8 mouse cellular contexts compared by ENCODE assay signal in genomic region chr7:44890737-44891136, GRCm38 (mm10). TPM values are rescaled to one million over a fixed set of nuclear protein-coding genes. Genes with fewer than 3 reads are reported as not detected.
DNase-seq lines count a peak whose midpoint lies in the region; ATAC-seq lines count a peak whose summit lies in the region.

No protein-coding gene starts in this region.

- H3K9me3 ChIP-seq in heart, embryonic 15.5 days (replicated peaks): no peaks in the 10 kb centered on the region
- no peaks in the 10 kb centered on the region for H3K9me3 ChIP-seq in hindbrain, embryonic 11.5 days (ENCODE audit: control insufficient read depth, low read length)
- no peaks in the 10 kb centered on the region for H3K9me3 ChIP-seq in midbrain, embryonic 12.5 days

- no peaks in the 10 kb centered on the region for H3K27me3 ChIP-seq in heart, embryonic 15.5 days
- no peaks in the 10 kb centered on the region for H3K27me3 ChIP-seq in hindbrain, embryonic 11.5 days (ENCODE audit: control insufficient read depth, insufficient read depth, low read length)
- H3K27me3 ChIP-seq in midbrain, embryonic 12.5 days: no peaks in the 10 kb centered on the region

- WGBS in heart, embryonic 15.5 days: 64% methylated on average over 4 of the region's 4 CpGs
- WGBS in hindbrain, embryonic 11.5 days: 85% methylated on average over 4 of the region's 4 CpGs
- 85% methylated on average over 4 of the region's 4 CpGs for WGBS in midbrain, embryonic 12.5 days

- peaks cover 57% of the 10 kb centered on the region for H3K4me1 ChIP-seq in heart, embryonic 15.5 days (replicated peaks)
- H3K4me1 ChIP-seq in hindbrain, embryonic 11.5 days (replicated peaks; ENCODE audit: control insufficient read depth, insufficient read depth, low read length): peaks cover 5% of the 10 kb centered on the region
- peaks cover 39% of the 10 kb centered on the region for H3K4me1 ChIP-seq in midbrain, embryonic 12.5 days

- H3K9ac ChIP-seq in heart, embryonic 15.5 days: 0 out of 2 replicates have a peak overlapping the region, but pooled peaks have one; percentile 90
- H3K9ac ChIP-seq in hindbrain, embryonic 11.5 days (ENCODE audit: low read depth, low read length): no peak overlapping the region; the same call in 1 of the 2 replicates
- peak overlapping the region; percentile 94 for H3K9ac ChIP-seq in midbrain, embryonic 12.5 days (replicated peaks)

- no peak overlapping the region for H3K27ac ChIP-seq in heart, embryonic 15.5 days
- H3K27ac ChIP-seq in hindbrain, embryonic 11.5 days (ENCODE audit: low read depth, low read length): no peak overlapping the region
- no peak overlapping the region for H3K27ac ChIP-seq in midbrain, embryonic 12.5 days (replicated peaks)

- no peak for ATAC-seq in heart, embryonic 15.5 days (replicated peaks; ENCODE audit: insufficient number of reproducible peaks, insufficient read depth, low FRiP score, low read depth)
- ATAC-seq in hindbrain, embryonic 11.5 days (ENCODE audit: low FRiP score): no peak
- no peak for ATAC-seq in midbrain, embryonic 12.5 days (ENCODE audit: low FRiP score, low read depth)

- peak overlapping the region; percentile 84 for H3K4me2 ChIP-seq in heart, embryonic 15.5 days
- peak overlapping the region; percentile 87 for H3K4me2 ChIP-seq in hindbrain, embryonic 11.5 days (replicated peaks; ENCODE audit: low read depth, low read length)
- peak overlapping the region; percentile 97 for H3K4me2 ChIP-seq in midbrain, embryonic 12.5 days (replicated peaks)

- H3K36me3 ChIP-seq in heart, embryonic 15.5 days: peaks cover 15% of the 10 kb centered on the region
- H3K36me3 ChIP-seq in hindbrain, embryonic 11.5 days (ENCODE audit: control insufficient read depth, insufficient read depth, low read length): peaks cover 5% of the 10 kb centered on the region; the same call in 1 of the 2 replicates
- peaks cover 31% of the 10 kb centered on the region for H3K36me3 ChIP-seq in midbrain, embryonic 12.5 days

- peak overlapping the region; percentile 80 for H3K4me3 ChIP-seq in heart, embryonic 15.5 days
- peak overlapping the region; percentile 94; the same call in 1 of the 2 replicates for H3K4me3 ChIP-seq in hindbrain, embryonic 11.5 days (ENCODE audit: low read depth, low read length)
- H3K4me3 ChIP-seq in midbrain, embryonic 12.5 days: peak overlapping the region; percentile 92

- no peak for DNase-seq in heart, postnatal 4 days
- DNase-seq in MN1 (ENCODE audit: low spot score): peak; percentile 75
- no peak for DNase-seq in hindbrain, embryonic 11.5 days (ENCODE audit: low spot score)
- no peak for DNase-seq in layer of hippocampus, postnatal 36 days
- no peak for DNase-seq in spleen, adult 12 weeks (ENCODE audit: low spot score)
- DNase-seq in lung, postnatal 10 days: no peak

RNA-seq across cellular contexts. Expression of gene Med25, which starts 1.8 kb away (rescaled TPM):
- 72.9 and 93.9 TPM in 2 replicates for polyA plus RNA-seq in heart, embryonic 15.5 days (2015; fragmentation: Nextera tagmentation; extraction: Ambion mirVana)
- total RNA-seq in heart, postnatal 4 days (2021): 10 to 100 TPM; 74.6 to 76.3 TPM
- polyA plus RNA-seq in hindbrain, embryonic 11.5 days (2014; fragmentation: Nextera tagmentation; extraction: Ambion mirVana): 72.7 and 76.2 TPM in 2 replicates
- polyA plus RNA-seq in midbrain, embryonic 12.5 days (2016; fragmentation: Nextera tagmentation; extraction: Ambion mirVana): 177 and 180 TPM in 2 replicates
- total RNA-seq in layer of hippocampus, postnatal 36 days (2021): 100 to 1,000 TPM in 1 of 2 experiments, 10 to 100 TPM in 1; 97.2 to 113 TPM

RNA-seq across cellular contexts. Expression of gene Fuz, which starts 5.1 kb away (rescaled TPM):
- 11.9 and 16.3 TPM in 2 replicates for polyA plus RNA-seq in heart, embryonic 15.5 days (2015; fragmentation: Nextera tagmentation; extraction: Ambion mirVana)
- total RNA-seq in heart, postnatal 4 days (2021): 10 to 100 TPM; 10.7 to 10.8 TPM
- 13.9 and 18.7 TPM in 2 replicates for polyA plus RNA-seq in hindbrain, embryonic 11.5 days (2014; fragmentation: Nextera tagmentation; extraction: Ambion mirVana)
- 25.8 and 29.7 TPM in 2 replicates for polyA plus RNA-seq in midbrain, embryonic 12.5 days (2016; fragmentation: Nextera tagmentation; extraction: Ambion mirVana)
- 10 to 100 TPM; 23.8 to 29.1 TPM for total RNA-seq in layer of hippocampus, postnatal 36 days (2021)

RNA-seq across cellular contexts. Expression of gene Ptov1, which starts 21.1 kb away (rescaled TPM):
- 206 and 273 TPM in 2 replicates for polyA plus RNA-seq in heart, embryonic 15.5 days (2015; fragmentation: Nextera tagmentation; extraction: Ambion mirVana)
- total RNA-seq in heart, postnatal 4 days (2021): 100 to 1,000 TPM; 237 to 248 TPM
- 314 and 331 TPM in 2 replicates for polyA plus RNA-seq in hindbrain, embryonic 11.5 days (2014; fragmentation: Nextera tagmentation; extraction: Ambion mirVana)
- 605 and 652 TPM in 2 replicates for polyA plus RNA-seq in midbrain, embryonic 12.5 days (2016; fragmentation: Nextera tagmentation; extraction: Ambion mirVana)
- 100 to 1,000 TPM; 346 to 359 TPM for total RNA-seq in layer of hippocampus, postnatal 36 days (2021)

RNA-seq across cellular contexts. Expression of gene Pnkp, which starts 33.8 kb away (rescaled TPM):
- 22.4 and 28.7 TPM in 2 replicates for polyA plus RNA-seq in heart, embryonic 15.5 days (2015; fragmentation: Nextera tagmentation; extraction: Ambion mirVana)
- total RNA-seq in heart, postnatal 4 days (2021): 10 to 100 TPM; 19.6 to 19.9 TPM
- polyA plus RNA-seq in hindbrain, embryonic 11.5 days (2014; fragmentation: Nextera tagmentation; extraction: Ambion mirVana): 26.3 and 27.6 TPM in 2 replicates
- polyA plus RNA-seq in midbrain, embryonic 12.5 days (2016; fragmentation: Nextera tagmentation; extraction: Ambion mirVana): 36.4 and 44.0 TPM in 2 replicates
- 10 to 100 TPM; 27.1 to 27.2 TPM for total RNA-seq in layer of hippocampus, postnatal 36 days (2021)

RNA-seq across cellular contexts. Expression of gene Ap2a1, which starts 38.6 kb away (rescaled TPM):
- 51.9 and 57.4 TPM in 2 replicates for polyA plus RNA-seq in heart, embryonic 15.5 days (2015; fragmentation: Nextera tagmentation; extraction: Ambion mirVana)
- total RNA-seq in heart, postnatal 4 days (2021): 10 to 100 TPM; 96.9 to 99.4 TPM
- 82.7 and 85.0 TPM in 2 replicates for polyA plus RNA-seq in hindbrain, embryonic 11.5 days (2014; fragmentation: Nextera tagmentation; extraction: Ambion mirVana)
- 91.0 and 92.9 TPM in 2 replicates for polyA plus RNA-seq in midbrain, embryonic 12.5 days (2016; fragmentation: Nextera tagmentation; extraction: Ambion mirVana)
- 100 to 1,000 TPM; 295 to 305 TPM for total RNA-seq in layer of hippocampus, postnatal 36 days (2021)
